Mouse (Mus musculus): ENCODE results near the gene Metrn.

Metrn gene

GRCm38 (mm10) chr17:25796951-25797369 is at the start of gene Metrn:
Gene Metrn, minus strand, starts transcription at chr17:25797136.
- DNase-seq: no peak

DNA sequence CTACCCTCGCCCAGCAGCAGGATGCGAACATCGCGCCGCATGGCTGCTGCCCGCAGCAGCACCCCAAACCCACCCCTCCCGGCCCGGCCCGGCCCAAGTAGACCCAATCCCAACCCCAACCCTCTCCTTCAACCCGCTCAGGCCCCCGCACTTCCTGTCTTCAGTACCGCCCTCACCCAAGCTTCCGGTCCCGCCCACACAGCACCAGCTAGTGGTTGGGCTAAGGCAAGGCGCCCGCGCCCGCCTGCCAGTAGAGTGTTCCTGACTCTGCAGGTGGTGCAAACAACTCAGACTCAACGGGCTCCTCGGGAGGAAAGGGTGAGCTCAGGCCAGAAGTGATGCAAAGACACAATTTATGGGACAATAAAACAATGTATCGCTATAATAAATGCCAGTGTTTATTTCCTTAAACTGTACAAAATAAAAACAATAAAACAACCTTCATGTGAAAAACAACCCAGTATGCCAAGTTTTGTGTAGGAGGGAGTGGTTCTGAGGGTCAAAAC is 47.5 kb upstream of the Metrn start, which contains the start of gene Rhot2:
Gene Rhot2 (minus strand): TSS at position 456 of the 506 bp plus-strand sequence.
- peak; percentile 93 for DNase-seq

GRCm38 (mm10) chr17:25843636-25844395 is 46.9 kb upstream of the Metrn start:
- peak; percentile 65 for DNase-seq

- DNase-seq: no peak
Observed at GRCm38 (mm10) chr17:25843122-25843521, 46.2 kb upstream of the Metrn start.

DNA sequence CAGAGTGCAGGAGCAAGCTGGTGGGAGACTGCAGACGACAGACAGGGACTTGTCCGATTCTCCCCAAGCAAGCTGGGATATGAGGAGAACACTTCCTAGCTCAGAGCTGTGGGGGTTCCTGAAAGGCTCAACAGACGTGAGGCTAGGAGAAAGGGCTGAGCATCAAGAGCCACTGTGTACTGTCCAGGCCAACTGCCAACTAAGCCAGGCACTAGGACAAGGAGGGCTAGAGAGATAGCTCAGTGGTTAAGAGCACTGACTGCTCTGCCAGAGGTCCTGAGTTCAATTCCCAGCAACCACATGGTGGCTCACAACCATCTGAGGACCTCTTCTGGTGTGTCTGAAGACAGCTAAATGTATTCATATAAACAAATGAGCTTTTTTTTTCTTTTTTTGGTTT is 45.6 kb upstream of the Metrn start:
- DNase-seq: no peak

DNA sequence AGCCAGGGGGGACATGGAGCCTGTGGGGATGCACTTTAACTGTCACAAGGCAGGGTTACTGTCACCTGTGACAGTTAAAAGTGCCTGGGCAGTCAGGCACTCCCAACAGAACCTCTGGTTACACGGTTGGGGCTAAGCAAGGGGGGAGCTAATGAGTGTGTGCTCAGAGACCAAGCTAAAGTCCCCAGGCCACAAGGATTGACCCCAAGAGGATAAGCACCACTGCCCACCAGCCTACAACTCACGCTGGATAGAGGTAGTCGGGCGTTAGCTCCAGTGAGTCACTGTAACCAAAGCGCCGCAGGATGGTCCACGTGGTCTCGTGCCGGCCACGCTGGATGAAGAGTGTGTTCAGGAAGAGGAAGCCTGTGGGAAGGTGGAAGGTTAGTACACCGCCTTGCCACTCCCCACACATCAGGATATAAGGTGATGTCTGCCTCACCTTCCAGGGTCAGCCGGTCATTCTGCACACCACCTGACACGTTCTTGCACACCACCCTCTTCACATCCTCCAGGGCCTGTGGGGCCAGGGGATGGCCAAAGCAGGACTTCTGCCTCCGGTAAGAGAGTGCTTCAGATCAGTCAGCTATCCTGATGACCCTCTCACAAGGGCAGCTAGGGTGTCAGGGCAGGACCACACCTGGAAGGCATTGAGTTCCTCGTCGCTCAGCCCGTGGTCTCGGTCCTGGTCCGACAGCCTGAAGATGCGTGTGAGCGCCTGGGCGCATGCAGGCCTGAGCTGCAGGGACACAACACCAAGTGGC is 44.4 kb upstream of the Metrn start, which contains the start of gene Gm20683:
Gene Gm20683 (minus strand): TSS at position 647 of the 764 bp plus-strand sequence.
- no peak for DNase-seq

DNA sequence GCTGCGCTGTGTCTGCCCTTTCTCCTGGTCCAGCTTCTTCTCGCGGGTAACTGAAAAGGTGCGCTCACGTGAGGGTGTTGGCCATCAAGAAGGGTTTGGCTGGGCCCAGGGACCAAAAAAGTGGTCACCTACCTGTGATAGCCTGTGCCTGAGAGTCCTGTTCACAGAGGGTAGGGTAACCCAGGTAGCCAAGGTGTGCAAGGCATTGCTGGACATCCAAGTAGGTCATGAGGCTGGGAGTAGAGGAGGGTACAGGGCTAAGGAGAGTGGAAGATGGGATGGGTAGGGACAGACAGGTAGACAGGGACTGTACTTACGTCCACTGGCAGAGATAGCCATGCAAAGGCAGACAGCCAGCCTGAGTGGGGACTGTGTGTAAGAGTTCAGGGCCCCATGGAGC is 43.6 kb upstream of the Metrn start:
- no peak for DNase-seq

GRCm38 (mm10) chr17:25839455-25840235 is 42.7 kb upstream of the Metrn start:
- no peak for DNase-seq

GRCm38 (mm10) chr17:25838904-25839303 is 42.0 kb upstream of the Metrn start:
- DNase-seq: no peak

- DNase-seq: peak; percentile 56
Observed at GRCm38 (mm10) chr17:25837533-25837932, 40.6 kb upstream of the Metrn start.

GRCm38 (mm10) chr17:25837076-25837410 is 40.1 kb upstream of the Metrn start, which contains the start of gene Rhbdl1:
Gene Rhbdl1, minus strand, starts transcription at chr17:25837295.
- peak; percentile 89 for DNase-seq

DNA sequence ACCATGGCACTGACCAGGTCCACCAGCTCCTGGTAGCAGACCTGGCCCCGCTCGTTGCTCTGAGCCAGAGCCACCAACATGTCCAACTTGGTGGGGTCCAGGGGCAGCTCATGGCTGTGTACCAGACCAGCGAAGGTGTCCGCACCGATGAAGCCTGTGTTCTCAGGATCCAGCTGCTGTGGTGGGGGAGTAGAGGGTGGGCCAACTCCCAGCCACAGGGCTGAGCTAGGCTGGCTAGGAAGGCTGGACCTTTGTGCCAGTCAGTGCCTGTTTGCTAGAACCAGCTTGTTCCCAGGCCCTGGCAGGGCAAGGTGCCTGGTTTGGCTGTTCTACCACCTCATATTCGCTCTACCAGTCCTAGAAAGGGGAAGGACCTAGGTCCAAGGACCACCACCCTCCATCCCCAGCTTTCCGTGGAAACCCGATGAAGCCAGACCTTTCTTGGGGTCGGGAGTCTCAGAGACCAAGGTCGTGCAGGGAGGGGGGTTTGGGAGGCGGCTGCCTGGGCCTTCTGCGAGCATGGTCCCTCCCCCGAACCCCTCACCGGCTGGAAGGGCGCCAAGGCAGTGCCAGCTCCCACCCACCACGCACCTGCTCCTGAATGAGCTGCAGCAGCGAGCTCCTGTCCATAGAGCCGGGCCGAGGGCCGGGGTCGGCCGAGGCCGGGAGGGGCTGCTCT is 39.6 kb upstream of the Metrn start:
- no peak for DNase-seq

DNA sequence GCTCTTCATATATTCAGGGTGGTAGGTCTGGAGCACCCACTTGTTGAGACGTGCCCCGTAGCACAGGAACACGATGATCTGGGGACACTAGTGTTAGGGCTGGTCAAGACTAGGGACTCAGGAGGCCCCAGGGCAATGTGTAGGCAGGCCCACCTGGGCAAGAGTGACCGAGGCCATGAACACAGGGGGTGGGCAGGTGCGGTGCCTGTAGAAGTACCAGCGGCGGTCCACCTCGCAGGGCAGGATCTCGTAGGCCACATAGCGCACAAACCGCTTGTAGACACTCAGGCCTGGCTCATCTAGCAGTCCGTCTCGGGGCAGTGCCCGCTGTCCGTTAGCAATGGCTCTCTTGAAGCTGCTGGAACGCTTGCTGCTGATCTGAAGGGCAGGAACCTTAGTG is 38.9 kb upstream of the Metrn start:
- peak; percentile 68 for DNase-seq

DNA sequence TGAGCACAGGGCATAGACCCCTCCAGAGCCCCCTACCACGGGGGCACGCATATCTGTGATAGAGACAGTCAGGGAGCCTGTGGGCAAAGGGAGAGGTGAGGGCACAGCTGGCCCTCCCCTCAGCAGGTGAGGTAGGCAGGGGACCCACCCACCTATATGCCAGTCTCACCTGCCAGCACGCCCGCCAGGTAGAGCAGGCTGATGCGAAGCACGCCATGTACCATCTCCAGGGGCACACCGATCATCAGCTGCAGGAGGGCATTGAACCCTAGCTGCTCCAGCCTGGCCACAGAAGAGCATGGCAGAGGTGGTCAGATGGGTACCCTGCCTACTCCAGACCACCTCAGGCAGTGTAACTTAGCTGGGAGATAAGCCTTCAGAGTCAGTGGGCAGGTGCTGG is 38.4 kb upstream of the Metrn start:
- DNase-seq: peak; percentile 57

DNA sequence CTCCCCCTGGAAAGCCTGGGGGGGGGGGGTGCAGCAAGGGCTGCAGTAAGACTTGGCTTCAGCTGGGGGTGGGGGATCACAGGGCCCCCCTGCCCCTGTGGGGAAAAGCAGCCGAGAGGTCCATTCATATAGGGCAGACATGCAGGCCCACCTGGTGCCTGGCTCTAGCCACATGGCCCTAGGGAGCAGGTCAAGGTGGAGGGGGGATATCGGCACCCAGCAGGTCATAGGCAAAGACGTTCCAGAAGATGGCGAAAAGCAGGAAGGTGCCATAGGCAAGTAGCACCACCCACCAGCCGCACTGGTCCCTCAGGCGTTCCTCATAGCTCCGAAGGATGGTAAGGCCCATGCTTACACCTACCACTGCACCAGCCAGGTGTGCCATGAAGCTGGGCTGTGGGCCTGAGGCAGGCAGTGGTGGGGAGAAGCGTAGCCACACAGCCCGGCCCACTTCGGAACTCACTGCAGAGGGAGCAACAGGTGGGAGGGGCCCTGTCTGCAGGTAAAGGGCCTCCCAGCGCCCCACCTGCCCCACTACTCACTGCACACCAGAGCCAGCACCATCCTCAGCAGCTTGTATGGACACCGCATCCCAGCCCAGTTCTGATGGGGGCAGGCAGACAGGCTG is 37.8 kb upstream of the Metrn start:
- peak; percentile 69 for DNase-seq

DNA sequence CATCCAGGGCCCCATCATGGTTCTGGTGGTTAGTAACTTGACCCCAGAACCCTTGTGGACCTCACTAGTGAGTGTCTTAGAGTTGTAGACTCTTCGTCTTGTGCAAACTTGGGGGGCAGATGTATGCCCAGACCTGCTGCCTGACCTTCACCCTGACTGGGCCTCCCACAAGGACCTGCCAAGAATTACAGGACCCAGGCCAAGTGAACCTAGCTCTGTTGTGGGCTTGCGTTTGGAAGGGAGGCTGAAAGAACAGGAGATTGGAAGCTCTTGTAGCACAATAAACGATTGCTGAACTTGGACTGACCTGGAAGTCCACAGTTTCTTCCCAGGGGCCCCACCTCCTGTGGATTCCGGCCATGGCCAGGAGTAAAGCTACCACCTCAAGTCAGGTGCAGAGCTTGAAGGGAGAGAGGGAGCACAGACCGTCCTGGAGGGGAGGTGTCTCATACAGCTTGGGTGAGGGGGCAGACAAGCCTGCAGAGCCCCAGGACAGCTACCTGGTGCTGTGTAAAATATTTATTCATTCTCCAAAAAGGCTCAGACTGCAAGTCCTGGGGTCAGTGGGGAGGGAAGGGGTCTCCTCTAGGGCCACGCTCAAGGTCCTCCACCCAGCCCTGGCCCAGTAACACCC is 37.1 kb upstream of the Metrn start:
- peak; percentile 74 for DNase-seq

DNA sequence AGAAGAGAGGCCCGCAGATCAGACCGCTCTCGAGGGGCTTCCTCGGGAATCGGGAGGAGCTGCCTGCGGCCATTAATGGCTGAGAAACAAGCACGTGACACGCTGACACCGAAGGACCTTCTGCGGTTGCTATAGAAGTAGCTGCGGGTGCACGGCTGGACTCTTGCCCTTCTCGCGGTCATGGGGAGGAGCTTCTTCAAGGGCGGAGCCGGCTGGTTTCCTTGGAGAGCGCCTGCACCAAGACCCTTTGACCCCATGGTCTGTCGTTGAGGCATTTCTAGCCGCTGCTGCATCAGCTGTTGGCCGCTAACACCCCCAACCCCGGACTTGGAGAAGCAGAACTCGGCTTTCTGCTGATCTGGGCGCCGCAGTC is 36.3 kb upstream of the Metrn start, which contains the start of gene Stub1:
Gene Stub1 (minus strand): TSS at position 114 of the 373 bp plus-strand sequence.
- DNase-seq: no peak

DNA sequence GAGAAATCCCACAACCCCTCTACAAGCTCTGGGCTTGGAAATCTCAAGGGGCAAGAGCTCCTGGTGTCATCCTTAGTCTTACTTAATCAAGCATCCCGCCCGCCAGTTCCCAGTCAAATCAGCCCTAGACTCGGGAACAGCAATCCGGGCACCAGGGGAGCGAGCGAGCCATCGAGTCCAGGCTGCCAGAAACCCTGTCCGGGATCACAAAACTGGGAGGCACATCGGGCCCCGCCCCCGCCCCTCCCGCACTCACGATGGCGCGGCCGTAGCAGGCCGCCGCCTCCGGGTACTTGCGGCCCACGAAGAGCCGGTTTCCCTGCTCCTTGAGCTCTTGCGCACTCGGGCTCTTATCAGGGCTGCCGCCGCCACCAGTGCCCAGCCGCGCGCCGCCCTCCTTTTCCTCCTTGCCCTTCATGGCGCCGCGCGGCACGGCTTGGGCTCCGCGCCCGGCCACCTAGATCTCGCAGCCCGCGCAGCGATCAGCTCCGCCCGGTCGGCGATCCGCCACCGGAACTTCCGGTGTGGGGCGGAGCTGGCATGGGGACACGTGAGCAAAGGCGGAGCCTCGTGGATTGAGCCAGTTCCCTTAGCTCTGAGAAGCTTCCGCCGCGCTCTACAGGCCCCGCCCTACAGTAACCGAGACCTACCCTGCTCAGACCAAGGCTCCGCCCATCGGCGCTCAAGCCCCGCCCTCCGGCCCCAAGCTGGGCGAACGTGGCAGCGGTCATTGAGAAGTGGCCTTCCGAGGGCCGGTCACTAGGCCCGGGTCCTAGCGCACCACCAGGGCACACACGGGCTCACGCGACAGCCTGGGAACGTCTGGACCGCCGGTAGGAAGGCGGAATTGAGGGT is 35.7 kb upstream of the Metrn start:
- peak; percentile 99 for DNase-seq

GRCm38 (mm10) chr17:25831451-25832281 is 34.7 kb upstream of the Metrn start:
- DNase-seq: peak; percentile 77

Data from cerebellum, adult 9-10 months (tissue).